Mouse (Mus musculus) spleen, adult 2 months (tissue): ENCODE data around the gene Abcg2.

Experiments
- CTCF ChIP-seq: fragments of 200-500 bp; IDR thresholded peaks from 2 replicates; pipeline ENCODE4 v1.5.1; 2011; ENCODE audit warnings: mild to moderate bottlenecking, inconsistent platforms; ENCODE audit not compliant: insufficient read depth, insufficient read length, insufficient replicate concordance; ENCODE audit errors: extremely low read depth
- POLR2A ChIP-seq: fragments of 200-500 bp; IDR thresholded peaks from 2 replicates; pipeline ENCODE4 v1.6.1; 2011; ENCODE audit warnings: low read depth, low read length, inconsistent platforms

DNA sequence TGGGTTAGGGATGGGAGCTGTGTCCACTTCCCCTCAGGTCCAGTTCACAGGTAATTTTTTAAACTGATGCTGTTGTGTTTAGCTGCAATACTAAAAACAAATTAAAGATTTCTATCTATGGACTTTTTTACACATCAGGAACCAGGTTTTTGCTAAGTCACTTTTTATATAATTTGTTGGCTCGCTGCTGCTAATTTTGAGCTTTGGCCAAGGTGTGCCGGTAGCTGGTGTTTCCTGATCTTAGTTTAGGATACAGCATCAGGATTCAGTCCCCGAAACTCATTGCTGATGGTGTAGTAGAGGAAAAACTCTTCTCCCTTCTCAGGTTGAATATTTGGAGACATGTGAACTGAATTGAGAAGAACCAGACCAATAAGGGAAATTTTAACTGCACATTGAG is 65.8 kb downstream of the Abcg2 start:
- TF ChIP-seq CTCF = no peak
- TF ChIP-seq POLR2A = no peak
